Mouse (Mus musculus) 416B (cell line): ENCODE results near the gene Gm136.
"Not testable (repeated sequence)": the region's sequence is repeated elsewhere in the genome, so short reads cannot be mapped to it uniquely, and the experiment has no call there.

Experiments used
- DNase-seq: peaks from one replicate; pipeline ENCODE4 v3.0.0; 2011; ENCODE audit warnings: low read depth

Gm136 gene

GRCm38 (mm10) chr4:34756163-34756562, at the start of gene Gm136:
Gm136 (minus strand) TSS chr4:34756263.
- no peak for DNase-seq

GRCm38 (mm10) chr4:34801166-34802034, 45.3 kb upstream of the Gm136 start:
- no peak for DNase-seq

GRCm38 (mm10) chr4:34798005-34798404, 41.9 kb upstream of the Gm136 start:
- DNase-seq: peak; percentile 22

GRCm38 (mm10) chr4:34797294-34797983, 41.4 kb upstream of the Gm136 start:
- no peak for DNase-seq

- no peak for DNase-seq
Measured at GRCm38 (mm10) chr4:34796294-34796693, 40.2 kb upstream of the Gm136 start.

GRCm38 (mm10) chr4:34786476-34786875, 30.4 kb upstream of the Gm136 start:
- no peak for DNase-seq

GRCm38 (mm10) chr4:34785646-34786045, 29.6 kb upstream of the Gm136 start:
- DNase-seq: no peak

- DNase-seq: peak; percentile 50
Measured at GRCm38 (mm10) chr4:34784865-34785264, 28.8 kb upstream of the Gm136 start.

- DNase-seq: peak; percentile 53
Measured at GRCm38 (mm10) chr4:34782730-34783129, 26.7 kb upstream of the Gm136 start.

- DNase-seq: peak; percentile 93
Measured at GRCm38 (mm10) chr4:34777677-34778527, 21.8 kb upstream of the Gm136 start, which contains the start of gene Smim8. Smim8 (minus strand) TSS chr4:34778423.

GRCm38 (mm10) chr4:34771652-34772371, 15.7 kb upstream of the Gm136 start:
- DNase-seq: no peak

GRCm38 (mm10) chr4:34749236-34749635, 6.8 kb downstream of the Gm136 start:
- no peak for DNase-seq

- no peak for DNase-seq
Measured at GRCm38 (mm10) chr4:34734461-34734860, 21.6 kb downstream of the Gm136 start.

- DNase-seq: peak; percentile 54
Measured at GRCm38 (mm10) chr4:34733415-34733814, 22.6 kb downstream of the Gm136 start.

GRCm38 (mm10) chr4:34729851-34730341, 26.2 kb downstream of the Gm136 start, which contains the start of gene Cfap206:
Cfap206 (minus strand) TSS chr4:34730206.
- DNase-seq: peak; percentile 48

GRCm38 (mm10) chr4:34725710-34726109, 30.4 kb downstream of the Gm136 start:
- not testable (repeated sequence) for DNase-seq

- DNase-seq: no peak
Measured at GRCm38 (mm10) chr4:34724306-34724705, 31.8 kb downstream of the Gm136 start.

GRCm38 (mm10) chr4:34723186-34723585, 32.9 kb downstream of the Gm136 start:
- no peak for DNase-seq

GRCm38 (mm10) chr4:34720127-34720895, 35.8 kb downstream of the Gm136 start:
- no peak for DNase-seq

- no peak for DNase-seq
Measured at GRCm38 (mm10) chr4:34719421-34719820, 36.6 kb downstream of the Gm136 start.
